Mouse (Mus musculus) G1E (cell line): ENCODE data around the gene Cadm1.

ENCODE experiments used
- CTCF ChIP-seq: IDR thresholded peaks from 2 replicates; pipeline ENCODE4 v1.5.1; 2012; ENCODE audit warnings: low read depth, low read length, inconsistent platforms, mixed read lengths
- GATA1 ChIP-seq: IDR thresholded peaks from 2 replicates; pipeline ENCODE4 v1.6.1; 2012; ENCODE audit warnings: borderline replicate concordance, low read length, inconsistent platforms, mixed read lengths
- POLR2AphosphoS5 ChIP-seq: IDR thresholded peaks from 2 replicates; pipeline ENCODE4 v1.6.1; 2012; ENCODE audit warnings: low read depth, low read length, inconsistent platforms; ENCODE audit not compliant: insufficient replicate concordance

DNA sequence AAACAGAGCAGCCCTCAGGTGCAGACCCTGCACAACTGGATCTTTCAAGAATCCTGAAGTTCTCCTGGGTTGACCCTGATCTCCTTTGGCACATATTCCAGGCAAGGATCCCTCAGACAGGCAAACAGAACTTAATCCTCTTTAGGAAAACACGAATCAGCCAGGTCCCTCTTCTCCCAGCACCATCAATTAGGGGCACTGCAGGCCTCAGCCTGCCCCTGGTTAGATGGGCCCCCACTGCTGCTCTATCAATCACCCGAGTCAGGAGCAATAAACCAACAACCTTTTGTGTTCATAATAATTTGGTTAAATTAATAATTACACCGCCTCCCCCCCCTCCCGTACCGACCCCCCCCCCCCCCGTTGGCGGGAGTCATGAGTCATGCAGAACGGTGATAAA is 308.2 kb downstream of the Cadm1 start:
- no peak for TF ChIP-seq POLR2AphosphoS5
- no peak for TF ChIP-seq CTCF
- no peak for TF ChIP-seq GATA1
